Mouse (Mus musculus): ENCODE results near the gene Atp2b2.
A peak's percentile ranks its signal among the peaks of the same experiment; 100 is the strongest.

GRCm38 (mm10) chr6:114071564-114071963 lies 29.2 kb upstream of the Atp2b2 start:
- TF ChIP-seq CTCF (IDR thresholded peaks at IDR 0.05; ENCODE audit: low read depth) (peak; percentile 66), EP300 (IDR thresholded peaks at IDR 0.05; ENCODE audit: low read depth) (no peak)

Data from liver, embryonic 14.5 days (tissue).